13 mouse cellular contexts compared by ENCODE assay signal in the genomic region with DNA sequence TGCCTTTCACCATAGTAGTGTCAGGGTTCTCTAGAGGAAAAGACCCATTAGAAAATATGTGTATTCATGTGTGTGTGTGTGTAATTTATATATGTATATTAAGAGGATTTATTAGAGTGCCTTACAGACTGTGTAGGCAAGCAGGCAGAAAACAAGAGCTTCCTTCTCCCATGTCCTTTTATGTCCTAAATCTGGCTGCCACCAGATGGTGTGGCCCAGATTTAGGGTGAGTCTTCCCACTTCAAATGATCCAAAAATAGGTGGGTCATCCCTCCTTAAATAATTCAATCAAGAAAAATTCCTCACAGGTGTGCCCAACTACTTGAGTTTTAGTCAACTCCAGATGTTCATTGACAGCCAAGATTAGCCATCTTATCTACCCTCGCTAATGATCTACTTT.
"Had no signal": no experiment of that assay in that cellular context is flagged by ENCODE, and none has a peak within 500 bp of the region (broad histone marks: within the 10 kb centered on the region; RNA-seq: fewer than 3 reads in every experiment).

No protein-coding gene starts in this region.

- H3K27ac ChIP-seq: limb, embryonic 10.5 days; limb, embryonic 13.5 days; liver, embryonic 13.5 days had no signal

- DNase-seq: kidney, adult 9 months; kidney, postnatal 14 days; kidney, postnatal 4 days; layer of hippocampus, postnatal 36 days; liver; liver, embryonic 13.5 days; lung, adult 2 months; lung, postnatal 14 days; lung, postnatal 4 days; thymus, adult 18-20 months; thymus, postnatal 36 days had no signal

- H3K4me3 ChIP-seq: limb, embryonic 10.5 days; limb, embryonic 13.5 days; liver, embryonic 13.5 days had no signal
